Mouse (Mus musculus) testis, postnatal 14 days (tissue): ENCODE data around the gene Vwa3a.

Source experiments
- DNase-seq: peaks from one replicate; pipeline ENCODE4 v3.0.0; 2021; ENCODE audit warnings: low spot score

The Vwa3a gene

GRCm38 (mm10) chr7:120739018-120739417, at the start of gene Vwa3a:
Gene Vwa3a (plus strand): TSS chr7:120739318.
- no peak for DNase-seq

- DNase-seq = no peak
Observed at GRCm38 (mm10) chr7:120690634-120691033, 48.5 kb upstream of the Vwa3a start.

DNA sequence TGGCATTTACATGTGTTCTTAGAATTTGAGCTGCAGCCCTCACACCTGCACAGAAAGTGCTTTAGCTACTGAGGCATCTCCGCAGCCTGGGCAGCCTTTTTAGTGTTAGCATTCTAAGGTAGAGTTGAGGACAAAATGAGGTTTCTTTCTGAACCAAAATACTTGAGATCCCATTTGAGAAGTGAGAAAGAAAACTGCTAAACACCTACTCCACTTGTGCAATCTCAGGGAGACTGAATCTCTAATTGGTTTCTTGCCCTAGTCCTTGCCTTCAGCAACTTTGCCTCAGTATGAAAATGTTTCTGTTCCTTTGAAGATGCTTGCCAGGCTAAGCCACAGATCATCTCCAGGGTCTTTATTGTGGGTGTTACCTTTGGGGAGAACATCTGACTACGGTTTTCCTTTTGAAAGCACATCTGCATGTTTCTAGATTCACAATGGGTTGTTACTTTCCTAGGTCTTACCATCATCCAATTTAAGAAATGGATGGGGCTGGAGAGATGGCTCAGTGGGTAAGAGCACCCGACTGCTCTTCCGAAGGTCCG, 45.2 kb upstream of the Vwa3a start:
- DNase-seq = no peak

GRCm38 (mm10) chr7:120695196-120695595, 43.9 kb upstream of the Vwa3a start:
- no peak for DNase-seq

- DNase-seq = no peak
Observed at GRCm38 (mm10) chr7:120695641-120696040, 43.5 kb upstream of the Vwa3a start.

DNA sequence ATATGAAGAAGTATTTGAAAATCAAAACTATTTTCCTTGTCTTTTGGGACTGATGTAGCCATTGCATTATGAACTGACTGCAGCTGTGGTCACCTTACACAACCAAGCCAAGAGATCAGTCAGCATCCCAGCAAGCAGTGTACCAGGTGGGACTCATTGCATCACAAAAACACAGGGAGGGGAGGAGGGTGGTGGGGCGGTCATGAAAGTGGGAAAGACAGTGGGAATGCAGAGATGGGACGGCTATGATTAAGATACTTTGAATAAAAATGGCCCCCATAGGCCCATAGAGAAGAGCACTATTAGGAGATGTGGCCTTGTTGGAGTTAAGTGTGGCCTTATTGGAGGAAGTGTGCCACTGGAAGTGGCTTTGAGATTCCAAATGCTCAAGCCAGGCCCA, 42.8 kb upstream of the Vwa3a start:
- no peak for DNase-seq

GRCm38 (mm10) chr7:120699586-120699985, 39.5 kb upstream of the Vwa3a start:
- no peak for DNase-seq

- no peak for DNase-seq
Observed at GRCm38 (mm10) chr7:120703888-120704287, 35.2 kb upstream of the Vwa3a start.

DNA sequence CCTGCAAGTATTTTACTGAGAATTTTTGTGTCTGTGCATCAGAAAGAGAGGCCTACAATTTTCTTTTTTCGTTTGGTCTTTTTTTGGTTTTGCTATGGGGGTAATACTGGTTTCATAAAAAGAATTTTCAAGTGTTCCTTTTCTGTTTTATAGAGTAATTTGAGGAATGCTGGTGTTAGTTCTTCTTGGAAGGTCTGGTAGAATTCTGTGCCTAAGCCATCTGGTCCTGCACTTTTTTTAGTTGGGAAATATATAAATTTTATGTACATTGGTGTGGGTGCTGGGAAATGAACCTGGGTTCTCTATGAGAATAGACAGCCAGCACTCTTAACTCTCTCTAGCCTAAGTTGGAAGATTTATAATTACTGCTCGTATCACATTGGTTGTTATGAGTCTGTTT, 27.0 kb upstream of the Vwa3a start:
- no peak for DNase-seq

DNA sequence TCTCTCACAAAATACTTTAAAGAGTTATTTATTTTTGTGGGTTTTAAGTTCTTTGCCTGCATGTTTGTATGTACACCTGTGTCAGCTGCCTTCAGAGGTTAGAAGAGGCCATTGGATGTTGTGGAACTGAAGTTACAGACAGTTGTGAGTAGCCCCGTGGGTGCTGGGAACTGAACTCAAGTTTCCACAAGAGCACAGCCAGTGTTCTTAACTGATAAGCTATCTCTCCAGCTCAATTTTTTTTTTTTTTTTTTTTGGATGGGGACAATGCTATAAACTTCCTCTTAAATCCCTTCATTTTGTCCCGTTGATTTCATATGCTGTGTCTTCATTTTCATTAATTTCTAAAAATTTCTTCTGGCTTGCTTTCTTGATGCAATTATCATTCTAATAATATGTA, 25.9 kb upstream of the Vwa3a start:
- DNase-seq = no peak

DNA sequence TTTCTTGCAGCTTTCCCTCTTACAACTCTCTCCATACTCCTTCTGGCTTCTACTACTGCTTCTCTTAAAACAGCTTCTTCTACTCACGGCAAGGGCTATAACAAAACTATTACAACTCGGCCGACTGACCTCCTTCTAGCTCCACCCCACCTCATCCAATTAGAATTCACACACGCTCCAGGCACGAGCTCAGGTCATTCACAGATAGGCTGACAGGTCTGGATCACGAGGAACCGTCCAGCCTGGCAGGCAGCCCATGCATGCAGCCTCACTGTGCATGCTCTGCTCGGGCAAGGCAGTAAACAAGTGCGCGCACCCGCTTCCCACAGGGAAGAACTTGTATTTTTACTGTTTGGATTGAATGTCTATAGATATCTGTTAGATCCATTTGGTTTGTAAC, 25.2 kb upstream of the Vwa3a start:
- DNase-seq = peak; percentile 26

DNA sequence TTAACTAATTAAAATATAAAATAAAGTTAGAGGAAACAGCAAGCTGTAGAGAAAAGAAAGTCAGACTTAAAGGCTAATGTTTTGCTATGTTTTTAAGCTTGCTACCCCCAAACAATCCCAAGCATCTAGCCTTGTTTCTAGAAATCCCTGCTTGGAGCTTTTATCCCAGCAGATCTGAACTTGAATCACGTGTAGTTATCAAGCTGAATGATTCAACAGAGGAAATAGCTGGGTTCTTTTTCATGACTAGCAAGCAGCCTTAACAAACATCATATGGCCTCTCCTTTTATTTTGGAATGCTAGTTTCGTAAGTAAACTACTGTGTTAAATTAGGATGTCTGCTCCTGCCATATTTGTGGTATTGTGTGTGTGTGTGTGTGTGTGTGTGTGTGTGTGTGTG, 21.9 kb upstream of the Vwa3a start:
- DNase-seq = no peak

- DNase-seq = no peak
Observed at GRCm38 (mm10) chr7:120721051-120721450, 18.1 kb upstream of the Vwa3a start.

GRCm38 (mm10) chr7:120721456-120721855, 17.7 kb upstream of the Vwa3a start:
- DNase-seq = no peak

- DNase-seq = no peak
Observed at GRCm38 (mm10) chr7:120722063-120722462, 17.1 kb upstream of the Vwa3a start.

DNA sequence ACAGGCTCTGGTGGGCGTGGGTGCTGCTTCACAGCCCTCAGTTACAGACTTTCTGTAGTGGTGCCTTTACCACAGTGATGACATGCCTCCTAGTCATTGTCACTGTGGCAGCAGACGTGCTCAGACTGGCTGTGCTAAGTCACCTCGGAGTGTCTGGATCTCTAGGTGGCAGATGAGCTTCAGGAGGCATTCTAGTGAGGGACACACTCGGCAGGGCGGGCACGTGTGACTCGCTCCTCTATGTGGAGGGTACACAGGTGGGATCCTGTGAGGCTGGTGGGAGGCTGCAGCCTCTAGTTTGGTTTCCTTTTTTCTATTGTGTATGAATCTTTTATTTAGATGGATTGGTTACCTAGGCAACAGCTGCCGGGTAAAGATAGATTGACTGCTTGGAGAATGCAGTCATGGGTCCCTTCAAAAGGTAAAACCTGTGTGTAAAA, 16.3 kb upstream of the Vwa3a start:
- DNase-seq = no peak

- no peak for DNase-seq
Observed at GRCm38 (mm10) chr7:120727581-120727980, 11.5 kb upstream of the Vwa3a start.

- DNase-seq = no peak
Observed at GRCm38 (mm10) chr7:120729635-120730034, 9.5 kb upstream of the Vwa3a start.

- DNase-seq = no peak
Observed at GRCm38 (mm10) chr7:120732906-120733305, 6.2 kb upstream of the Vwa3a start.

GRCm38 (mm10) chr7:120739558-120740101, 512 bp downstream of the Vwa3a start:
- DNase-seq = no peak

- no peak for DNase-seq
Observed at GRCm38 (mm10) chr7:120743366-120744351, 4.5 kb downstream of the Vwa3a start.

- no peak for DNase-seq
Observed at GRCm38 (mm10) chr7:120744606-120745005, 5.5 kb downstream of the Vwa3a start.

DNA sequence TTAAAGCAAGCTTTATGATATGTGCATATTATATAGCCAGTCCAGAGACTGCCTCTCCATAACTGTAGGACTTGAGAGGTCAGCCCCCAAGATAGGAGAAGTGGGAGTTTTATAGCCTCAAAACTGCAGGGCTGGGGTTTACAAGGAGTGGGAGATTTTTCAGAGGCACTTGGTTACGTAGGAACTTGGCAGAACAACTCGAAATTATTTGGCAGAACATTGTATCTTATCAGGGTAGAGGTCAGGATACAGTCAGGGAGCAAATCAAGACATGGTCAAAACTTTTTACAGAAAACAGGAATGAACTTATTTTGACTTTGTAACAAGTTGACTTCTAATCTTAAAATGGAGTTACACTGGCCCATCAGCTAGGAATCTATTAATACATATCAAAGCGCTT, 6.9 kb downstream of the Vwa3a start:
- peak; percentile 74 for DNase-seq
